Mouse (Mus musculus) myocyte (in vitro differentiated cells): ENCODE measurements around the gene Cenpu.

Experiments used
- CEBPB ChIP-seq: IDR thresholded peaks from 2 replicates; pipeline ENCODE4 v1.6.1; 2011; ENCODE audit warnings: mild to moderate bottlenecking, moderate library complexity; ENCODE audit not compliant: poor library complexity, insufficient read depth, severe bottlenecking
- E2F4 ChIP-seq: IDR thresholded peaks from one replicate; pipeline ENCODE4 v1.6.1; 2011; ENCODE audit warnings: mild to moderate bottlenecking, control low read depth, moderate library complexity; ENCODE audit not compliant: insufficient read depth
- MAX ChIP-seq: IDR thresholded peaks from one replicate; pipeline ENCODE4 v1.6.1; 2011; ENCODE audit warnings: low read depth, mild to moderate bottlenecking, control low read depth
- POLR2A ChIP-seq: IDR thresholded peaks from one replicate; pipeline ENCODE4 v1.6.1; 2011; ENCODE audit warnings: low read depth, mild to moderate bottlenecking, control low read depth, moderate library complexity; ENCODE audit not compliant: insufficient read length
- POLR2AphosphoS2 ChIP-seq: IDR thresholded peaks from one replicate; pipeline ENCODE4 v1.6.1; 2011; ENCODE audit warnings: low read depth, control low read depth; ENCODE audit not compliant: insufficient read length
- REST ChIP-seq: IDR thresholded peaks from one replicate; pipeline ENCODE4 v1.6.1; 2011; ENCODE audit warnings: mild to moderate bottlenecking, control low read depth, moderate library complexity; ENCODE audit not compliant: insufficient read depth, insufficient read length
- TCF12 ChIP-seq: IDR thresholded peaks from one replicate; pipeline ENCODE4 v1.6.1; 2011; ENCODE audit warnings: mild to moderate bottlenecking, control low read depth; ENCODE audit not compliant: poor library complexity, insufficient read depth, severe bottlenecking
- USF1 ChIP-seq: IDR thresholded peaks from one replicate; pipeline ENCODE4 v1.6.1; 2011; ENCODE audit warnings: low read depth, mild to moderate bottlenecking, control low read depth, moderate library complexity

DNA sequence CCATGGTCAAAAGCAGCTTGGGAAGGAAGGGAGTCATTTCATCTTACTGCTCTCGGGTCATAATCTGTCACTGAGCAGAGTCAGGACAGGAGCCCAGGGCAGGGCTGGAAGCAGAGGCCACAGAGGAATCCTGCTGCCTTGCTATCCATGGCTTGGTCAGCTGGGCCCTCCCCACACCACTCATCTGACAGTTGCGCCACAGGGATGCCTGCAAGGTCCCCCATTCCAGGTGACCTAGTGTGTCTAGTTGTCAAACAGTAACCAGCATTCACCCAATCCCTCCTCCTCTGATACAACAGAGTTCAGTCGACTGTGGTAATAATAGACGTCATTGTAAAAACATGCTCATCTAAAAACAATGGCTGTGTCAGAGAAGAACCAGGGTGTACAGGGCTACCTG lies 22.3 kb upstream of the Cenpu start:
- no peak for TF ChIP-seq POLR2A
- TF ChIP-seq USF1, result no peak
- no peak for TF ChIP-seq TCF12
- no peak for TF ChIP-seq CEBPB
- no peak for TF ChIP-seq MAX
- no peak for TF ChIP-seq REST
- TF ChIP-seq POLR2AphosphoS2, result no peak
- no peak for TF ChIP-seq E2F4
